8 mouse cellular contexts compared by ENCODE assay signal in the genomic region with DNA sequence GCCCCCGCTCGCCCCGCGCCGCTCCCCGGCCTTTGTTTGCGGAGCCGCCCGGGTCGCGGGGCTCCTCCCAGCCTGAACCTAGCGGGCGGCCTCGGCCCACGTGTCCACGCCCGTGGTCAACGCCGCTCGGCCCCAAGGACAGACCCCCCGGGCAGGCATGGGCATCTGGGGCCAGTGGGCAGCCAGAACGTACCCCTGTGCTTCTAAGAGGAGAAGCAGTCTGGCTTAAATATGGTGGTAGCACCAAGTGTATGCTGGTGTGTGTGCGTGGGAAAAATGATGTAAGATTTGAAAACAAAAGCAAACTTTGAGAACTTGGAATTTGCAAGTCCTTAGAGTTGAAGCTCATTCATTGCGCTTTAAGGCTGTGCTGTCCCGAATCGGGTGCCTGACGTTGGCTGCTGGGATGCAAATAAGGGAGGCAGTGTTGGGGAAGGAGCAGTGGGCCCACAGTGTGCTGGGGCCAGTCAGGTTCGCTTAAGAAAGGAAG. TPM values are rescaled to one million over a fixed set of nuclear protein-coding genes. Genes with fewer than 3 reads are reported as not detected.
A peak's percentile ranks its signal among the peaks of the same experiment; 100 is the strongest.
DNase-seq lines count a peak whose midpoint lies in the region; ATAC-seq and TF ChIP-seq lines count a peak whose summit lies in the region.

No protein-coding gene starts in this region.

- WGBS in embryonic facial prominence, embryonic 13.5 days: under 1% methylated on average over 28 of the region's 28 CpGs
- under 1% methylated on average over 28 of the region's 28 CpGs for WGBS in intestine, embryonic 16.5 days

- DNase-seq in kidney, adult 9 months: peak; percentile 19
- no peak for DNase-seq in kidney, postnatal 14 days
- DNase-seq in ES-E14 (ENCODE audit: low read depth, low spot score): no peak
- peak; percentile 23 for DNase-seq in thymus, postnatal 25 days
- DNase-seq in right cerebral cortex, adult 2 months (ENCODE audit: low spot score in 2 of 2): no peak

- no peaks in the 10 kb centered on the region for H3K27me3 ChIP-seq in embryonic facial prominence, embryonic 13.5 days
- no peaks in the 10 kb centered on the region for H3K27me3 ChIP-seq in intestine, embryonic 16.5 days (replicated peaks; ENCODE audit: control insufficient read depth, insufficient read depth, low read length)
- no peaks in the 10 kb centered on the region for H3K27me3 ChIP-seq in megakaryocyte, embryonic 14.5 days (replicated peaks)

- peak overlapping the region; percentile 66; the same call in 1 of the 2 replicates for H3K27ac ChIP-seq in ES-E14 (ENCODE audit: insufficient read depth, low read depth, low read length, poor library complexity, severe bottlenecking)
- H3K27ac ChIP-seq in embryonic facial prominence, embryonic 13.5 days: peak overlapping the region; percentile 83
- H3K27ac ChIP-seq in intestine, embryonic 16.5 days (ENCODE audit: low read length): peak overlapping the region; percentile 85

- peak overlapping the region; percentile 89 for H3K9ac ChIP-seq in ES-E14 (ENCODE audit: insufficient read depth, low read depth, low read length, poor library complexity, severe bottlenecking)
- H3K9ac ChIP-seq in embryonic facial prominence, embryonic 13.5 days: peak overlapping the region; percentile 91
- peak overlapping the region; percentile 92 for H3K9ac ChIP-seq in intestine, embryonic 16.5 days (ENCODE audit: low read depth, low read length)

- H3K9me3 ChIP-seq in ES-E14 (ENCODE audit: control insufficient read depth, insufficient read depth, low read depth, low read length): no peaks in the 10 kb centered on the region
- H3K9me3 ChIP-seq in embryonic facial prominence, embryonic 13.5 days: no peaks in the 10 kb centered on the region
- H3K9me3 ChIP-seq in intestine, embryonic 16.5 days (ENCODE audit: control insufficient read depth, low read length): no peaks in the 10 kb centered on the region
- H3K9me3 ChIP-seq in megakaryocyte, embryonic 14.5 days: no peaks in the 10 kb centered on the region

- in situ Hi-C loops in ES-E14 (cut with MboI; ENCODE audit: low sequenced_read_pairs in 2 of 2, unreplicated experiment in 2 of 2): no loop called here

- H3K4me1 ChIP-seq in ES-E14 (ENCODE audit: control insufficient read depth in 2 of 2, insufficient read depth in 2 of 2, low read length in 2 of 2, poor library complexity in 1 of 2): peaks cover 7 to 18% of the 10 kb centered on the region in 2 experiments
- H3K4me1 ChIP-seq in embryonic facial prominence, embryonic 13.5 days: peaks cover 15% of the 10 kb centered on the region
- peaks cover 27% of the 10 kb centered on the region for H3K4me1 ChIP-seq in intestine, embryonic 16.5 days (ENCODE audit: control insufficient read depth, insufficient read depth, low read length)
- H3K4me1 ChIP-seq in megakaryocyte, embryonic 14.5 days: peaks cover 49% of the 10 kb centered on the region

- no peaks in the 10 kb centered on the region for H3K36me3 ChIP-seq in ES-E14 (ENCODE audit: control insufficient read depth, insufficient read depth, low read length, poor library complexity, severe bottlenecking)
- peaks cover 1% of the 10 kb centered on the region; the same call in 1 of the 2 replicates for H3K36me3 ChIP-seq in embryonic facial prominence, embryonic 13.5 days
- H3K36me3 ChIP-seq in intestine, embryonic 16.5 days (ENCODE audit: control insufficient read depth, insufficient read depth, low read length): no peaks in the 10 kb centered on the region
- H3K36me3 ChIP-seq in megakaryocyte, embryonic 14.5 days (replicated peaks; ENCODE audit: low read length): peaks cover 14% of the 10 kb centered on the region

- H3K4me2 ChIP-seq in embryonic facial prominence, embryonic 13.5 days: peak overlapping the region; percentile 74
- peak overlapping the region; percentile 69 for H3K4me2 ChIP-seq in intestine, embryonic 16.5 days (ENCODE audit: low read depth, low read length)

- ATAC-seq in embryonic facial prominence, embryonic 13.5 days (ENCODE audit: insufficient number of reproducible peaks, insufficient read depth, low FRiP score, low TSS enrichment, low read depth): no peak; the same call in 1 of the 2 replicates
- peak; percentile 42 for ATAC-seq in intestine, embryonic 16.5 days

- H3K4me3 ChIP-seq in ES-E14 (ENCODE audit: insufficient read depth in 1 of 2, low read depth in 1 of 2, low read length in 2 of 2, poor library complexity in 1 of 2, severe bottlenecking in 1 of 2): peak overlapping the region; percentile 70 to 93
- H3K4me3 ChIP-seq in embryonic facial prominence, embryonic 13.5 days: peak overlapping the region; percentile 98
- H3K4me3 ChIP-seq in intestine, embryonic 16.5 days (ENCODE audit: low read length): peak overlapping the region; percentile 96
- H3K4me3 ChIP-seq in megakaryocyte, embryonic 14.5 days (replicated peaks): peak overlapping the region; percentile 98

TF ChIP-seq in ES-E14, 5 proteins besides CTCF, POLR2A, EP300 and RAD21:
- no peak for TF ChIP-seq HCFC1 (IDR thresholded peaks at IDR 0.05; ENCODE audit: borderline replicate concordance, insufficient read depth, low read length)
- TF ChIP-seq ZC3H11A (IDR thresholded peaks at IDR 0.05; ENCODE audit: borderline replicate concordance, low read depth, low read length): no peak
- no peak for TF ChIP-seq MAFK (IDR thresholded peaks at IDR 0.05; ENCODE audit: insufficient read depth, low read depth, low read length)
- no peak for TF ChIP-seq ZNF384 (IDR thresholded peaks at IDR 0.05; ENCODE audit: low read depth, low read length)
- TF ChIP-seq CHD2 (IDR thresholded peaks at IDR 0.05; ENCODE audit: low read depth, low read length): no peak

RNA-seq across cellular contexts. Expression of a gene that starts 0.5 kb away (rescaled TPM):
- total RNA-seq in ES-E14 (2012; rRNA removed): 8.8 and 12.9 TPM in 2 replicates
- 22.0 and 23.4 TPM in 2 replicates for polyA plus RNA-seq in embryonic facial prominence, embryonic 13.5 days (2015; fragmentation: Nextera tagmentation; extraction: Ambion mirVana)
- polyA plus RNA-seq in intestine, embryonic 16.5 days (2015; fragmentation: Nextera tagmentation; extraction: Ambion mirVana): 22.8 and 24.2 TPM in 2 replicates
- polyA plus RNA-seq in megakaryocyte, embryonic 14.5 days (2012; ENCODE audit: insufficient read depth, low replicate concordance): 10.3 and 16.1 TPM in 2 replicates

Comparison
In these comparisons a context has a peak if more than half of its experiments do, and no peak if none do; other contexts are left out.
1. DNase-seq: peak in kidney, adult 9 months (single experiment) and thymus, postnatal 25 days (single experiment); none in kidney, postnatal 14 days (single experiment), ES-E14 (single experiment) and right cerebral cortex, adult 2 months (0 of 2).
2. Peak in every context shown above with its lines, with median percentiles within 50 percentile points of each other: H3K27ac ChIP-seq, H3K4me3 ChIP-seq and H3K9ac ChIP-seq.